Mouse (Mus musculus) lung, embryonic 15.5 days (tissue): ENCODE measurements at regions not wholly inside any gene's neighbourhood (a gene's known extent, or its start where the extent isn't known, plus 50 kb on each side); places are given as distances from the start of the nearest gene placed in this dataset.
A peak's percentile ranks its signal among the peaks of the same experiment; 100 is the strongest.

Experiments used
- ATAC-seq: fragments of 200-750 bp; cut with Nextera tagmentation; 2 replicates; pipeline ENCODE4 v1.8.0; 2017; ENCODE audit warnings: moderate number of reproducible peaks, borderline replicate concordance; ENCODE audit not compliant: low FRiP score, low TSS enrichment; ENCODE audit errors: extremely low read depth
- H3K27ac ChIP-seq: fragments of 300-500 bp; sonication (generic); 2 replicates; pipeline ENCODE4 v1.5.1; 2015; ENCODE audit warnings: moderate library complexity, mild to moderate bottlenecking, inconsistent platforms
- H3K27me3 ChIP-seq: fragments of 300-500 bp; sonication (generic); 2 replicates; pipeline ENCODE4 v1.6.1; 2015; ENCODE audit warnings: inconsistent platforms
- H3K36me3 ChIP-seq: fragments of 300-500 bp; sonication (generic); 2 replicates; pipeline ENCODE4 v1.6.1; 2015; ENCODE audit warnings: inconsistent platforms
- H3K4me1 ChIP-seq: fragments of 300-500 bp; sonication (generic); 2 replicates; pipeline ENCODE4 v1.6.1; 2015; ENCODE audit warnings: inconsistent platforms
- H3K4me2 ChIP-seq: fragments of 300-500 bp; sonication (generic); 2 replicates; pipeline ENCODE4 v1.6.1; 2015; ENCODE audit warnings: inconsistent platforms, mild to moderate bottlenecking, moderate library complexity
- H3K4me3 ChIP-seq: fragments of 300-500 bp; sonication (generic); 2 replicates; pipeline ENCODE4 v1.5.1; 2015; ENCODE audit warnings: mild to moderate bottlenecking, inconsistent platforms
- H3K9ac ChIP-seq: fragments of 300-500 bp; sonication (generic); 2 replicates; pipeline ENCODE4 v1.6.1; 2015; ENCODE audit warnings: inconsistent platforms
- H3K9me3 ChIP-seq: fragments of 300-500 bp; sonication (generic); 2 replicates; pipeline ENCODE4 v1.6.1; 2016; ENCODE audit warnings: inconsistent platforms
- WGBS: fragments of 180-500 bp; shearing (Covaris S2); methylation state at CpG from one replicate; pipeline ENCODE4 v1.1.7; 2015; 5-methylcytosine and 5-hydroxymethylcytosine counted together

DNA sequence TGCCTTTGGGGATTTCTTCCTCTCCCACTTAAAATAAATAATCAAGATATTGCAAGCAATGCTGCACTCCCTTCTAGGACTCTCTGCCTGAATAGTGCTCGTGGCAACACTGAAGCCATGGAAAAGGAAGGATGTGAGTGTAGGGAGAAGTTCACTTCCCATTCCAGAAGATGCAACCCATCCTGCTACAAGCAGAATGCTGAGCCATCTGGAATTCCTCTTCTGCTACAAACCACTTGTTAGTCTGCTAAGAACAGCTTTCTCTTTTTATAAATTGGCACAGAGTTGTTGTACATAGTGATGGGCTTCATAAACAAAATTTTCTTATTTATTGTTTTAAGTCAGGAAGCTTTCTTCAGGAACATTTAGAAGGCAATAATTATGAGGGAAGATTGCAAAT is 215.7 kb upstream of the Lmcd1 start:
- H3K9ac ChIP-seq: no peak overlapping the region
- no peaks in the 10 kb centered on the region for H3K4me1 ChIP-seq
- no peaks in the 10 kb centered on the region for H3K27me3 ChIP-seq
- H3K4me3 ChIP-seq: no peak overlapping the region
- H3K4me2 ChIP-seq: no peak overlapping the region
- H3K27ac ChIP-seq: no peak overlapping the region
- H3K36me3 ChIP-seq: no peaks in the 10 kb centered on the region
- ATAC-seq: peak; percentile 35; the same call in 1 of the 2 replicates
- H3K9me3 ChIP-seq: no peaks in the 10 kb centered on the region
- 18% methylated on average over 1 of the region's 1 CpGs for WGBS

DNA sequence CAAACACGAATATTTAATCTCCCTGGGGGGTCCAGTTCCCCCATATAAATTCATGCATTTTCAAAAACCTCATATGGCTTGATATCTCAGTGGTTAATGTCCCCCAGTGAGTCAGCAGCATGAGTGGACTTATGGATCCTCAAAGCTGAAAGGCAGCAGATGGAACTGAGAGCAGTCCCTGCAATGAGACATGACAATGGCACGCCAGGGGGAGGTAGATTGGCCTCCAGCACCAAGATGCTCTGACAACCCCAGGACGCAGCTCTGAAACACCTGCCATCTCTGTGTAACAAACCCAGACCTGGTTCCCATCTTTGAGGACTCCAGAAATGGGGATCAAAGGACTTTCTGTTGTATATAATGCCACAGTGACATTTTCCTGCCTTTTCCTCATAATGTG is 210.6 kb upstream of the Lmcd1 start:
- Histone ChIP-seq H3K4me3 (no peak overlapping the region), H3K9ac (no peak overlapping the region), H3K4me2 (no peak overlapping the region), H3K27me3 (no peaks in the 10 kb centered on the region), H3K36me3 (no peaks in the 10 kb centered on the region), H3K9me3 (no peaks in the 10 kb centered on the region), H3K4me1 (no peaks in the 10 kb centered on the region), H3K27ac (no peak overlapping the region)
- no peak for ATAC-seq
- WGBS: 55% methylated on average over 3 of the region's 3 CpGs

DNA sequence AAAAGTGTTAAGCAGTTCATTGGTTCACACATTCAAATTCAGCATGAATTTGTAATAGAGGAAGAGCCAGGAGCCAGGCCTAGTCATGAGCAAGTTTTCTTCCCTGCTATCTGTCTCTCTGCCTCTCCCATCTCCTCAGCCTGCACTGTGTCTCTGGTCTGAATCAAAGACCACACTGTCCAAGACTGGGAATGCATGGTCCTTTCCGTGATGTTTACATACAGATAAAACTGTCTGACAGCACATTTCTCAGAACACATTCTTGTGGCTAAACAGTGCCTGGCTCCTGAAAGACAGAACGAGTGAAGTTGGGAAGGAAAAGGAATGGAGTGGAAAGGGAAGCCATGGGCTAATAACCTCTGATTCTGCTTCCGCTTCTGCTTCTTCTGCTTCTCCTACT is 183.0 kb upstream of the Lmcd1 start:
- Histone ChIP-seq H3K4me3 (no peak overlapping the region), H3K27me3 (no peaks in the 10 kb centered on the region), H3K4me1 (no peaks in the 10 kb centered on the region), H3K9ac (no peak overlapping the region), H3K27ac (no peak overlapping the region), H3K36me3 (no peaks in the 10 kb centered on the region), H3K4me2 (no peak overlapping the region), H3K9me3 (no peaks in the 10 kb centered on the region)
- WGBS: 41% methylated on average over 3 of the region's 3 CpGs
- no peak; the same call in 1 of the 2 replicates for ATAC-seq

DNA sequence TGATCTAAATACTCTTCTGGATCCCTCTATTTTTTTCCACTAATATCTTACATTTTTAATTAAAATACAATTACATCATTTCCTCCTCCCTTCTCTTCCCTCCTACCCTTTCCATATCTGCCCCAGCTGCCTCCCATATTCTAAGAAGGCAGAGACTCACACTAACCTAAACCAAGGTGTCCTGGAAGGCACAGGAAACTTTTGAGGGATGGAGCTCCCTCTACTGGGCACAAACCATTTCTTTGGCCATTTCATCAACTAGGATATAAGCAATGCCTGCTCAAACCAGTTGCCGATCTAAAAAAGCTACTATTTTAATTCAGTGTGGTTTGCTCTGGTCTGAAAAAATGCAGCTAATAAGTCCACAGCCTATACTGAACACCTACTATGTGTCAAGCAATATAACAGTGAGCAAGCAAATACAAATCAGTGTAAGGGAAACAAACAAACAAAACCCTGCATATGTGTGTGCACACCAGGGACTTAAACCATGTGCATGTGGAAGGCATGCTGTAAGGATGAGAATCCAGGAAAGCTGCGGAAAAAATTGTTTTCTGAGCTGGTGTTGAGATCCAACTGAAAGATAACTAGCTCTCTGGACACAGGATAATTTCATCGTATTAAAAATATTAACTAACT is 182.3 kb upstream of the Lmcd1 start:
- H3K4me2 ChIP-seq: no peak overlapping the region
- no peak overlapping the region for H3K9ac ChIP-seq
- H3K36me3 ChIP-seq: no peaks in the 10 kb centered on the region
- H3K4me3 ChIP-seq: no peak overlapping the region
- no peaks in the 10 kb centered on the region for H3K4me1 ChIP-seq
- no peaks in the 10 kb centered on the region for H3K27me3 ChIP-seq
- H3K27ac ChIP-seq: no peak overlapping the region
- 55% methylated on average over 3 of the region's 3 CpGs for WGBS
- ATAC-seq: no peak
- no peaks in the 10 kb centered on the region for H3K9me3 ChIP-seq

DNA sequence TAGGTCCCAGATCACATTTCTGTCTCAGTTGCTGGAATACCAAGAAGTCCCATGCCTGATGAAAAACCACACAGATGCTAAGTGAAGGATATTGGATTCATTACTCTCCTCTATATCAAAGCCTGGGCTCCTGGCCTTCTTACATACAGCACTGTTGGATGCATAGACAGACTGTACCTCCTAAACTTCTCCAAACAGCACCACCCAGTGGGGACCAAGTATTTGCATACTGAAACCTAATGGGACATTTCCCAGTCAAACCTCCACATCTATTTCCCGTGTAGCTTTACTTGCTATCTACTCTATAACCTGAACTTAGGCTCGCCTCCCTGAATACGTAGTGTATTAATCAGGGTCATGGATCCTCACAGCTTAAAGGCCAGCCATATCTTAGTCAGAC is 180.3 kb upstream of the Lmcd1 start:
- H3K27me3 ChIP-seq: no peaks in the 10 kb centered on the region
- no peak overlapping the region for H3K4me2 ChIP-seq
- no peak overlapping the region for H3K4me3 ChIP-seq
- H3K36me3 ChIP-seq: no peaks in the 10 kb centered on the region
- no peaks in the 10 kb centered on the region for H3K4me1 ChIP-seq
- H3K9me3 ChIP-seq: no peaks in the 10 kb centered on the region
- WGBS: 67% methylated on average over 3 of the region's 3 CpGs
- no peak overlapping the region for H3K9ac ChIP-seq
- ATAC-seq: no peak
- H3K27ac ChIP-seq: no peak overlapping the region

DNA sequence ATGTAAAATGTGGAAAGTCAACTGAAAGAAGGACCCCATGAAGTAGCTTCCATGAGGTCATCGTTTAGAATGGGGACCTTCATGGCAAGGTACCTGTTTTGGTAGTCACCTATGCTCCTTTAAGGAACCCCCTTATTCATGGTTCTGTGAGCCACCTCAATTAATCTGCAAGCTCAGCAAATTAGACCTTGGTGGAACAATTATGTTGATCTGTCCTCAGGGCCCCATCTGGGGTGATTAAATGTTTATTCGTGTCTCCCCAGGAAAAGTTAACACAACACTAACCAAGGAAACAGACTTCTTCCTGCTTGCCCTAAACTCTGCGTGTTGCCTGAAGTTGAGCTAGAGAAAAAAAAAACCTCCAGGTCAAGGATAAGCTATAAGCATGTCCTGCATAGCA is 175.9 kb upstream of the Lmcd1 start:
- H3K4me1 ChIP-seq: no peaks in the 10 kb centered on the region
- 69% methylated on average over 3 of the region's 3 CpGs for WGBS

DNA sequence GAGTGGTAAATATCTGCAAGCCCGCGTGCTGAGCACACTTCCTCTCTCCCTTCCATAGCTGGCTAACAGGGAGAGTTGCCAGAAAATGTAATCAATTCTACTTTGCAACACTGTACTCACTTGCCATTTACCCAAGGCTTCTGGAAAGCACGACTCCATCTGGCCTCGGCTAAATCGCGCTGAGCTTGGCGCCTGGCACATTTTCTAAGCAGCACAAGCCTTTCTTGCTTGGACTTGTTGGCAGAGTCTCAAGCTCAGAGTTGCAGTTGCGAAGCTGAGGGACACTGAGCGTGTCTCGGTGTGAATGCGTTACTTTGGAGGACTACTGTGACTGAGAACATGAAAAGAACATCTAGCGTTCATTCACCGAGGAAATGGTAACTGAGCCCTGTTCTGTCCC is 164.9 kb upstream of the Lmcd1 start:
- Histone ChIP-seq H3K4me1 (no peaks in the 10 kb centered on the region), H3K4me2 (no peak overlapping the region), H3K27ac (no peak overlapping the region), H3K27me3 (no peaks in the 10 kb centered on the region), H3K9me3 (no peaks in the 10 kb centered on the region), H3K9ac (no peak overlapping the region), H3K36me3 (no peaks in the 10 kb centered on the region), H3K4me3 (no peak overlapping the region)
- WGBS: 67% methylated on average over 13 of the region's 13 CpGs
- no peak for ATAC-seq

More for the DNA sequence above, 175.9 kb upstream of the Lmcd1 start:
- Histone ChIP-seq H3K4me2 (no peak overlapping the region), H3K4me3 (no peak overlapping the region), H3K36me3 (no peaks in the 10 kb centered on the region), H3K9ac (no peak overlapping the region), H3K9me3 (no peaks in the 10 kb centered on the region), H3K27ac (no peak overlapping the region), H3K27me3 (no peaks in the 10 kb centered on the region)
- no peak for ATAC-seq

DNA sequence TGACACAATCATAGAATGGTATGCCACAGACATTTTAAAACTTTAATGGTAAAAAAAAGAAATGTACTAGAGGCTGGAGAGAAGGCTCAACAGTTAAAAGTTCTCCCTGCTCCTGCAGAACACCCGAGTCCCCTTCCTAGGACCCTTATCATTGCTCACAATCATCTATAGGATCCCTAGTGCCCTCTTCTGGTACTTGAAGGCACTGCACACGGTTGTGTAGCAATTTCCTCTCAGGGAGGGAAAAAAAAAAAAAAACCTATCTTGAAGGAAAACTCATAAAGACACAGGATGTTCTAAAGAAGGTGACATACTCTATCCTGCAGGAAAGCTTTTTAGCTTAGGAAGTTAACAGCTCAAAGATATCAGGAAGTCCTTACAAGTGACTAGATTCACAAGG is 154.4 kb upstream of the Lmcd1 start:
- Histone ChIP-seq H3K4me3 (no peak overlapping the region), H3K27ac (no peak overlapping the region), H3K9me3 (no peaks in the 10 kb centered on the region), H3K9ac (no peak overlapping the region), H3K4me2 (no peak overlapping the region), H3K4me1 (no peaks in the 10 kb centered on the region), H3K27me3 (no peaks in the 10 kb centered on the region), H3K36me3 (no peaks in the 10 kb centered on the region)
- ATAC-seq: no peak
- WGBS: 40% methylated on average over 2 of the region's 2 CpGs

DNA sequence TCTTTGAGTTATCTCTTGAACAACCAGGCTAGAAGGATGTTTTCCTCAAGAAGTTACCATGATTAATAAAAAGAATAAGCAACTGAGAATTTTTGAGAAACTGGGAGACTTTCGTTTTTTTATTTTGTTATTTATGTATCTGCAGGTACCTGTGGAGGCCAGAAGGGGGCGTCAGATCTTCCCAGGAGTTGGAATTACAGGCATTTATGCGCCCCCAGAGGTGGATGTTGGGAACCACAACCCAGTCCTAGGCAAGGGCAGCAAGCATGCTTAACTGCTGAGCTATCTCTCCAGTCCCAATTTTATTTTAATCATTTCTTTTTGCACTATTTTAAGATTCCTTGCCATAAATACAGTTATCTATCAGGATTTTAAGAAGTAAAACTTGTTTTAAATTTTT is 140.0 kb upstream of the Lmcd1 start:
- no peaks in the 10 kb centered on the region for H3K27me3 ChIP-seq
- H3K4me1 ChIP-seq: no peaks in the 10 kb centered on the region
- H3K4me2 ChIP-seq: no peak overlapping the region
- no peak for ATAC-seq
- 20% methylated on average over 3 of the region's 3 CpGs for WGBS
- H3K27ac ChIP-seq: no peak overlapping the region
- H3K4me3 ChIP-seq: no peak overlapping the region
- H3K9ac ChIP-seq: no peak overlapping the region
- no peaks in the 10 kb centered on the region for H3K36me3 ChIP-seq
- H3K9me3 ChIP-seq: no peaks in the 10 kb centered on the region

DNA sequence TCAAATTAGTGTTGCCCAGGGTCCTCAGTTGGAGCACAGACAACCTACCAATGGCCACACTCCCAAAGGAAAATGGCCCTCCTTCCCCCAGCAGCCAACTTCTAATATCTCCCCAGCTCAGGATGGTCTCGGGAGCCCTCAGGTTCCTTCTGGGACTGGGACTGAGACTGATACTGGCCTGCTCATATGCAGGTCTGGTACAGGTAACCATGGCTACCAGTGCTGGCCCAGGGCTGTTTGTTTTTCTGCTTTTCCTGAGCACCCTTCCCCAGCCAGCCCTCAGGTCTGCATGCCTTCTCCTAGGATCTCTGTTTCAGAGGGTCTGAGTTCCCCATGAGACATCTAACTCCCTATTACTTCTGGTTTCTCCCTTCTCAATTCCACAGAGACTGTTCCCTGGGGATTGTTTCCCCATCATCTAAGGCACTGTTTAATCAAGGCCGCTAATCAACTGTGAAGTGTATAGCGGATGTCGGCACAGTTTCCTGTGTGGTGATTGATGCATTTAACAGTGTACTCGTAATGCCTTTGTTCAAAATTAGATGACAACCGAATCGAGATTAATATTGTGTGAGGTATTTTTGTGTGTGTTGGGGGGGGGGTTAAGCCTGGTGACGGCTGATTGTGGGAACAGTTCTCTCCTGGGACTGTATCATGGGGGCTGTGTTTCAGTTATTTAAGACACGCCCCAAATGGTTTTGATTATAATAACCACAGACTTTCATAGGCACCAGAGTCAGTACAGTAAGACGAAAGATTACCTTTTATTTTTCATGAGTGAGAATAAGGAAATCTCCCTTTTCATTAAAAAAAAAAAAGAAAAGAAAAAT is 120.8 kb upstream of the Lmcd1 start:
- Histone ChIP-seq H3K36me3 (no peaks in the 10 kb centered on the region), H3K9me3 (no peaks in the 10 kb centered on the region), H3K4me3 (no peak overlapping the region), H3K4me2 (peak overlapping the region; percentile 6; the same call in 1 of the 2 replicates), H3K27me3 (no peaks in the 10 kb centered on the region), H3K27ac (peak overlapping the region; percentile 50; the same call in 1 of the 2 replicates), H3K4me1 (peaks cover 9% of the 10 kb centered on the region), H3K9ac (no peak overlapping the region)
- ATAC-seq: peak; percentile 81
- 33% methylated on average over 10 of the region's 10 CpGs for WGBS

DNA sequence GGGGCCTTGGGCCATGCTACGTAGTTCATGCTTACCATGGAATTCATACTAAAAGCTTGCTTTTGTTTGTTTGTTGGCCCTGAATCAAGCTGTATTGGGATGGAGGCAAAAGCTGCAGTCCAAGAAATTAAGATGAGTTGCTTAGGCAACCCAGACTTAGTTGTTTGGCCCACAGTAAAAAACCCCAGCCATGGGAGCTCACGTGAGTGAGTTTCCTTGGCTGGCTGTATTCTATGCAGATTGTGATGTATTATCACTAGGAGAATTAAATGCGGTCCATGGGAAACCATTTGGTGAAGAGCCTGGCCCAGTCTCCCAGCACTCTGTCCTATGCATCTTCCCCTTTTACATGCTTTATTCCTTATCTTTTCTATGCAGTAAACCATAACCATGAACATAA is 106.1 kb upstream of the Lmcd1 start:
- H3K27me3 ChIP-seq: no peaks in the 10 kb centered on the region
- H3K4me3 ChIP-seq: no peak overlapping the region
- ATAC-seq: no peak
- no peaks in the 10 kb centered on the region for H3K36me3 ChIP-seq
- no peak overlapping the region for H3K27ac ChIP-seq
- H3K4me1 ChIP-seq: no peaks in the 10 kb centered on the region
- H3K4me2 ChIP-seq: no peak overlapping the region
- H3K9ac ChIP-seq: no peak overlapping the region
- WGBS: 75% methylated on average over 3 of the region's 3 CpGs
- H3K9me3 ChIP-seq: no peaks in the 10 kb centered on the region

DNA sequence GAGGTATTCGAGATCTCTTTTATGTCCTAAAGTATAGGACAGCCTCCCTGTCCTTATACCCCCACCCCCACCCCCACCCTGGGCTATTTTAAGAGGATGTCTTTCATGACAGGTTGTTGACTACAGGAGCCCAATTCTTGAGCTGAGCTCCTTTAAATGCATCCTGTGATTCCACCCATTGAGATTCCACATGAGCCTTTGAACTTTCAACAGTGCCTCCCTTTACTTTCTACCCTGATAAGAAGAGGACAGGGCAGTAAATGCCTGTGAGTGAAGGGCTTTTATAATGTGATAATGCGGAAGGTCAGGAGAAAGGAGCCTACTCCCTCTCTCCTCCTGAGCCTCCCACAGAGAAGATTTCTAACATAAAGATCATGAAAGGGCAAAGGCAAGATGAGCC is 97.2 kb upstream of the Lmcd1 start:
- no peak overlapping the region for H3K27ac ChIP-seq
- 20% methylated on average over 2 of the region's 2 CpGs for WGBS

More for the DNA sequence above, 97.2 kb upstream of the Lmcd1 start:
- no peak overlapping the region for H3K4me3 ChIP-seq
- H3K4me2 ChIP-seq: no peak overlapping the region
- no peak overlapping the region for H3K9ac ChIP-seq
- no peaks in the 10 kb centered on the region for H3K9me3 ChIP-seq
- H3K36me3 ChIP-seq: no peaks in the 10 kb centered on the region
- no peaks in the 10 kb centered on the region for H3K4me1 ChIP-seq
- ATAC-seq: no peak
- H3K27me3 ChIP-seq: no peaks in the 10 kb centered on the region
